Mouse (Mus musculus) left cerebral cortex, adult 9 months (tissue): ENCODE measurements around the gene Rcc2.

Experiments used
- DNase-seq, 2 experiments: peaks; one replicate each; pipeline ENCODE4 v3.0.0; 2022; ENCODE audit warnings: low spot score in 2 of 2

Gene Rcc2

DNA sequence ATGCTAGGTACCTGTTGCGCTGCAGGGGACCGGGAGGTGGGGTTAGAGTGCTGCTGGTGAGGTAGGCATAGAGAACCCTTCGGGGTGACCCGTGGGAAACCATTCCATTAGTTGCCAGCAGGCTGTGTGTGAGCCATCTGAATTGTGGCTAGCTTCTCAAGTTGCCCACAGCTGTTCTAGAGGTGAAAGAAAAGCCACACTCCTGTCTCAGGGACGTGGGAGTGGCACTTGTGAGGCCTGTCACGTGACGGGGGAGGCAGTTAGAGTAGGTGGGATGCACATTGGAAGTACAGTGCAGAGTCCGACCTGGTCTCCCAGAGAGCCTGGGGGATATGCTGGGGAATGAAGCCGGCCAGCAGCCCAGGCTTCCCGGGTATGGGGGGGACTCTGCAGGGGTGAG lies 9.3 kb downstream of the Rcc2 start:
- DNase-seq = no peak

DNA sequence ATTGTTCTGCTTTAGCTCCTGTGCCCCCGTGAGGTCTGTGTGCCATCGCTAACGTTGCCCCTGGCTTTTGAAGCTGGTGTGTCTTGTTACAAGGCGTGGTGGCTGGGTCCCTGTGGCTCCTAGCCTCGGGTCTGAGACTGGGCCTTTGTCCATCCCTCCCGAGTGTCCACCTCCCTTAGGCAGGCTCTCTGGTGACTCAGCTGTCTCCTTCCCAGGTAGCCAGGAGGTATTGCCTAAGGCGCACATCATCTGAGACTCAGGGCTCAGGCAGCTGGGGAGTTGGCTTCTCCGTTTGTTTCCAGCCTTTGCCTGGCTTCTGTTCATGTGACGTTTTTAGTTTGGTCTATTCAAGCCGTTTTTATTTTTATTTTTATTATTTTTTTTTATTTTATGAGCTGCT lies 10.4 kb downstream of the Rcc2 start:
- no peak for DNase-seq

DNA sequence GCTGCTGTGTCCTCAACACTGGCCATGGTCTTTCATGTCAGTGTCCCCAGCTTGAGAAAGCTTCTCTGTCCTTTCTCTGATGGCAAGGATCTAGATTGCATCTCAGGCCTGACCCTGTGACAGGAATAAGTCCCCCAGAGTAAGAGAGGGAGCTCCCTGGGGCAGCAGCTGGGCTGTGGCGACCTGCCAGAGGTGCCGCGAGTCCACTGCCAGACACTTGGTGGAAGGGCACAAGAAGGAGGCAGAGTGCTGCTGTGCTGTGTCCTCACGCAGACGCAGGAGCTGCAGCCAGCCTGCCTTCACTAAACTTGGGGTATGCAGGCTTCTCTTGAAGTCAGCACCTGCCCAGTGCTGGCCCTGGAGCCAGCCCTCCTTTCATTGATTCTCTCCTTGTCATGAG lies 11.0 kb downstream of the Rcc2 start:
- DNase-seq = no peak

DNA sequence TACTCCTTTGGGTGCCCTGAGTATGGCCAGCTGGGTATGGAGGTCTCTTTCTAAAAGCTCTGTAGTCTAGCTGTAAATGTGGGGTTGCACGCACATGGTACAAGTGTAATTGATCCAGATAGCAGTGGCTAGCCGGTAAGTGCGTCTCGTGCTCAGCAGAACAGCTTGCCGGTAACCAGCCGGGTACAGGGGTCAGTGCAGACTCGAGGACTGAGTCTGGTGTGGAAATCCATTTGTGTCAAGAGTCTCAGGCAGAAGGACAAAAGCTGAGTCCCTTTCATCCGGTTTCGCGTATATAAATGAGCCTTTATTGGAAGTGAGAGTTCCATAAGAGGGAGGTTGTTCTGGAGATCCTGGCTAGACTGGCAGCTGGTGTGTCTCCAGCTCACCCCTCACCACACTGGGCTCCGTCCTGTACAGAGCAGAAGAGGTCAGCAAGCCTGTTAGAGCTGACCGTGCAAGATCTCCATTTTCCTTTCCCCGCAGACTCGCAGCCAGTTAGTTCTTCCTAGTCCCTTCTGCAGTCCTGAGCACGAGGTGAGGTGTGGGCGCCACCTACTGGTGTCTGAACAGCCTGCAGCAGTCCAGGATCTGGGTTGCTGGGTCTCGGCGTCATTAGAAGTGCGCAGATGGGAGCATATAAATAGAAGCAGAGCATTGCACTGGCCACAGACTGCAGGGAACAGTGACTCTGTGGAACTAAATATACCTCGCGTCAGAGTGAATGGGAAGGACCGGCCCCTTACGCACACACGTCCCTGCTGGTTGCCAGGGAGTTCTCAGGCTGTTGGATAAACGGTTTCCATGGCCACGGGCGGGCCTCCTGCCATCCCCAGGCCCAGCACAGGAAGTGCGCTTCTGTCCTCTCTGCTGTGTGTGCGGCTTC lies 13.4 kb downstream of the Rcc2 start:
- DNase-seq = peak; percentile 95 to 99

DNA sequence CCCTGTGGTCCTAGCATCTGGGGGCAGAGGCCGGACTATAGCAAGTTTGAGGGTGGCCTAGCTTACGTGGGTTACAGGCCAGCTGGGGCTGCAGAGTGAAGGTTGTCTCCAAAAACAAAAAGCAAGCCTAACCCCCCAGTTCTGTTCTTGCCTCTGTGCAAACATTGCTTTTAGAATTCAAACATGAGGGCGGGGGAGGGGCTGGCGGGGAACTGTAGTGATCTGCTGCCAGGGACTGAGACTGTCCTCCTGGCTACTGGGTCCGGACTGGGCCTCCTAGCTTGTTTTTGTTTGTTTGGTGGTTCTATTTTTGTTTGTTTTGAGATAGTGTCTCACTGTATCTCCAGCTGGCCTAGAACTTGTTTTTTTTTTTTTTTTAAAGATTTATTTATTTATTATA lies 14.2 kb downstream of the Rcc2 start:
- no peak for DNase-seq

DNA sequence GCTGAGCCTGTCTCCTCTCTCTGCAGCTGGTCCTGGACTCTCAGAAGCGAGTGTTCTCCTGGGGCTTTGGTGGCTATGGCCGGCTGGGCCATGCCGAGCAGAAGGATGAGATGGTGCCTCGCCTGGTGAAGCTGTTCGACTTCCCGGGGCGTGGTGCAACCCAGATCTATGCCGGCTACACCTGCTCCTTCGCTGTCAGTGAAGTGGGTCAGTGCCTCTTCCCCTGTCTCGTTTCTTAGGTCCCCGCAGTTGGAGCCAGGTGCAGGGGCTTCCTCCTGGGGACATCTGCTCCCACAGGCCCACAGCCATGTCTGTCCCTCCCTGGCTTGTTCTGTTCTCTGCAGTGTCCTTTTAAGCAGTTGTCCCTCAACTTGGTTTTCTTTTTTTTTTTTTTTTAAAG lies 16.7 kb downstream of the Rcc2 start:
- DNase-seq = no peak

DNA sequence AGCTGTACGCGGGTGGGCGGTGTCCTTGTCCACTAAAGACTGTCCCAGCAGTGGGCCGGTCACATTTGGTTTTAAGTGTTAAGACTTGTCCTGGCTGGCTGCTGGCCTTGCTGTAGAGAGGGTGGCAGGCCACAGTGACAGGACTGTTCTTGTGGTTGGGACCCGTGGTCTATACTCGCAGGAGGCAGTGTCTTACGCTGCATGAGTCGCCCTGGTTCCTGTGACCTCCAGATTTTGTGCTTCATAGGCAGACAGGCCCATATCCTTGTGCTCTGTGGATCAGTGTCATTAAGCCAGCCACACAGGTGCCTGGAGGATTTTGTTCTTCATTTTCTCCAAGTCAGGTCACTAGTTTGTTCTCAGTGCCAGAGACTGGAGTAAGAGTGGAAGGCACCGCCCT lies 18.1 kb downstream of the Rcc2 start:
- no peak for DNase-seq

DNA sequence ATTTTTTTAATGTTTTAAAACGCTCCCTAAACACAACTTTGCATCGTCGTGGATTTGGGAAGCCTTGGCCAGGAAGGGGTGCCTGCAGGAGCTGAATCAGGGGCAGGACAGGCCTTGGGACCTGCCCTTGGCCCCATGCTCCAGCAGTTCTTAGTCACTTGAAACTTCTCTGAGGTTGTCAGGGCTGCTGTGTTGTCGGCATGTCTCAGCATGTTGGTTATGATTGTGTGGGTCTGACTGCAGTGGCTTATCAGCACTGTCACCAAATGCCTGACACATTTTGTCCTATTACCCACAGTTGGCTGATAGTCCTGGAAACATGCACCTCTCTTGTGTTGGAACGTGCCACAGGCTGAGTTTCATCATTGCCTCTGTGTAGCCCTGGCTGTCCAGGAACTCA lies 19.8 kb downstream of the Rcc2 start:
- no peak for DNase-seq

DNA sequence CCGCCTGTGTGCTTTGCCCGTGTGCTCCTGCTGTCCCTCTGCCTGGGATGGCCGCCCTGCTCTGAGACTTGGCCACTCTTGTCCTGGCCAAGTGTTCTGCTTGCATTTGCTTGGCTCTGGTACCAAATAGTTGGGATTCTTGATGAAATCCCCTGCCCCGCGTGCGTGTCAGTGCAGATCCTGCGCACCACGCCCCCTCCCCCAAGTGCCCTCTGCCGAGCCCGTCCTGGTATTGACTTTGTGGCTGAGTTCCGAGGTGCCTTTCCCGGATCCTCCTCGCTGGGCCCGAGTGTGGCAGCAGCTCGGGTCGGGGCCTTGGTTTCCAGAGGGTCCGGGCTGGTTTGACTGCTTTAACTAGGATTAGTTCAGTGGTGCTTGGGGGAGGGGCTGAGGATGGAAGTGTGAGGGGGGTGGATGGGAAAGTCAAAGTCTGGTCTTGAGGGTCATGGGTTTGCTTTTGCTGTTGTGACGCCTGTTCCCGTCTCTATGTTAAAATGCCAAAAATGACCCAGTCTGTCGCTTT lies 21.7 kb downstream of the Rcc2 start:
- DNase-seq = no peak

DNA sequence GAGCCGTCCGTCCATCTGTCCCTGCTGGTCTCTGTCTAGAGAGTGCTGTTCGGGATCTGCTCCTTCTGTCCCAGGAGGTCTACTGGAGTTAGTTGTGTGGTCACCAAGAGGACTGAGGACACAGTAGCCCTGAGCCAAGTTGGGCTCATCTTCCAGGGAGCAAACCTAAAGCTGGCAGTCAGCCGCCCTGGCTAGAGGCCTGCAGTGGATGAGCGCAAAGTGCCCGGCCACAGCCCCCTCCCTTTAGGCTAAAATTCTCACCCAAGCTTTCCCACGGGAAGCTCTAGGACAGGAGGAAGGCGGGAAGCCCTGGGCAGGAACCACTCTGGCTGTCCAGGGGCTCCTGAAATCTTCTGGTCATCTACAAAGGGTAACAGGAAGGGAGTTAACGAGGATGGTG lies 22.4 kb downstream of the Rcc2 start:
- DNase-seq = no peak

DNA sequence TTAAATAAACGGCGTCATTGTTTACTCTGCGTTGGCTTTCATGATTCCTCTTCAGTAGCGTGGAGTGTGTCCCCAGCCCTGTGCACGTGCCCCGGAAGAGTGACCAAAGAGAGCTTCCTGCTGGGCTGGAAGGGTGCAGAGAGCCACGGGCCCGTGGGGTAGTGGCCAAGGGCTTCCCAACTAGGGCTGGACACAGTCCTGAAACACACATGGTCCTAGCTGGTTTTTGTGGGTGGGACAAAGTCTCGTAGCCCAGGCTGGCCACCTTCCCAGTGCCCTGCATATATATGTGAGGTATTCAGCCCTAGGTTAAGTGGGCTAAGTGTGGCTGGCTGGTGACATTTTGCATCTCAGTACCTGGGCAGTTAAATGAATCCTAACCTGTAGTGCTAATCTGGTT lies 22.9 kb downstream of the Rcc2 start:
- no peak for DNase-seq

DNA sequence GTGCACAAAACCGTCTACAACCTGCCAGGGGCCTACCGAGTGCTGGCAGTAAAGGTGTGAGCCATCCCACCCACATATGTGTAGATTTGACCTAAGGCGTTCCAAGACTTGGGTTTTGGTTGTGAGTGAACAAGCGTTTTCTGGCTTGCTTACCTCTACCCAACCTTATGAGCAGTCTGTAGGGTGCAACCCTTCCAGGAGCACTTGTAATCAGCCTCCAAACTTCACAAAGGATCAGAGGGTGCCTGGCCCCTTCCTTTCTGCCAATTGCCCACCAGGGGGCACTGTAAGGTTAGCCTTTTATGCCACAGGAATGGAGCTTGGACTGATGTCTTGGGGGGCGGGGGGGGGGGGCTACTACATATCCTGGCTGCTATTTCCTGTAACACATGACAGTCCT lies 23.5 kb downstream of the Rcc2 start:
- no peak for DNase-seq

DNA sequence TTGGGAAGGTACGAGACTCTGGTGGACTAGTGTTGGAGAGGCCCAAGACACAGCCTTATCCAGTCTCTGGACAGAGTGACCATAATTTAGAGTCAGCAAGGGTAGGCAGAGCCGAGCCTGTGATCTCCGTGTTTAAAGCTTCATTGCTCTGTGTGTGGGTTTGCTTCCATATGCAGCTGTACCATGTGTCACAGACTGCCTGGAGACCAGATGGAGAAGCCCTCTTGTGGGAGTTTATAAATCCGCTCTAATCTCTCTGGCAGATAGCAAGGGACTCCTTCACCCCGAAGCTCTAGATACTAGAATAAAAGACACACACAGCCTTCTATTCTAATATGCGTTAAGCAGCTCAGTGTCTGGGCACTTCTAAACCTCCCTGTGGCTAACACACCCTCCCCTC lies 24.4 kb downstream of the Rcc2 start:
- peak in 1 of 2 experiments; percentile 50 for DNase-seq

DNA sequence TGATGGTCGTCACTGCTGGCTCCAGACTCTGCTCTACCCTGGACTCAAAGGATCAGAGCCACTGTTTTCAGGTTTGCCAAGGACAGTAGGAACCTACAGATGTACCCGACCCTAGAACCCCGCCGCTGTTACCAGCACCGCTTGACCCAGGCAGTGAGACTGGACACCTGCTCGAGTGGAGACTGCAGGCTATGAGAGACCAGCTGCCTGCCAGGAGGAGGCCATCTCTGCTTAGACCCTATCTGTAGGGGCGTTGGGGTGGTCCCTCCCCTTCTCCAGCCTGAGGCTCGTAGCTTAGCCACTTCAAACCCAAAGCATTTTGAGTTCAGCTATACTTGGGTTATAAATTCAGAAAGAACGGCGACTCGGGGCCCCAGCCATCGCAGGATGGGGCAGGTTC lies 26.6 kb downstream of the Rcc2 start:
- no peak for DNase-seq

DNA sequence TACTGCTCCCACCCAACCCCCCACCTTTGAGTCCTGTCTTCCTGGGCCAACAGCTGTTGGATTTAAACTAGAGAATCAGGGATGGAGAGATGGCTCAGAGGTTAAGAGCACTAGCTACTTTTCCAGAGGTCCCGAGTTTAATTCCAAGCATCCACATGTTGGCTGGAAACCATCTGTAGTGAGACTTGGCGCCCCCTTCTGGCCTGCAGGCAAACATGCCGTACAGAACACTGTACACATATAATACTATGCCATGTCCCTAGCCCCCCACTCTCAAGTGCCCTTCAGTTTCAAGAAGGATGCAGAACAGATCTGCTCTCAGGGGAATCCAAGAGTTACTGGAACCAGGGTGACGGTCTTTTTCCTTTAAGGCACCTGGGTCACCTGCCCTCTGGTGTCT lies 31.3 kb downstream of the Rcc2 start:
- DNase-seq = no peak

DNA sequence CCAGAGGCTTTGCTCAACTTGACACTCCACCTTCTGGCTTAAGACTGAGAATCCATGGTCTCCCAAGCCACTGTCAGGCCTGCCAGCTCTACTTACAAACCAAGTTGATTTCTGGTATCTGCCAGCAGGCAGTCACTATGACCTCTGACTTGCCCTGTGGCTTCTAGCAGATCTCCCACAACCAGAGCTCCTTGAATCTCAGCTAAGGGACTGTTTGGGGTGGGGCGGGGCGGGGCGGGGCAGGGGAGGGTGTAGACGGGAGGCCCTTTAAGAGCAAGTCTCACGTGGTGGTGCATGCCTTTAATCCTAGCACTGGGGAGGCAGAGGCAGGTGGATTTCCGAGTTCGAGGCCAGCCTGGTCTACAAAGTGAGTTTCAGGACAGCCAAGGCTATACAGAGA lies 32.5 kb downstream of the Rcc2 start:
- DNase-seq = no peak

DNA sequence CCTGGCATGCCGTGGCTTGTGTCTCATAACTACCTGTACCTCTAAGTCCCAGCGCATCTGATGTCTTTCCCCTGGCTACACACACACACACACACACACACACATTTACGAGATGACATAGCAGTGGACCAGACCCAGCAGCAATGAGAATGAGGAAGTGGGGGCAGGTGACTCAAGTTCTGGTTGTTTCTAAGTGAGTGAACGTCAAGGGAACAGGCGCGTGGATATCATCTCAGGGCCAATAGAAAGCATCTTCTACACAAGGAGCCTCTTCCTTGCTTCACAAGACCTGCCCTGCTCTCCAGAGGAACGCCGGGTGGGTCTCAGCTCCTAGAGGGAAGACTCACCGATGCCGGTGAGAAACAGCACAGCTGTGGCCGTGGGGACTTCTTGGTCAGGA lies 40.3 kb downstream of the Rcc2 start:
- no peak for DNase-seq

DNA sequence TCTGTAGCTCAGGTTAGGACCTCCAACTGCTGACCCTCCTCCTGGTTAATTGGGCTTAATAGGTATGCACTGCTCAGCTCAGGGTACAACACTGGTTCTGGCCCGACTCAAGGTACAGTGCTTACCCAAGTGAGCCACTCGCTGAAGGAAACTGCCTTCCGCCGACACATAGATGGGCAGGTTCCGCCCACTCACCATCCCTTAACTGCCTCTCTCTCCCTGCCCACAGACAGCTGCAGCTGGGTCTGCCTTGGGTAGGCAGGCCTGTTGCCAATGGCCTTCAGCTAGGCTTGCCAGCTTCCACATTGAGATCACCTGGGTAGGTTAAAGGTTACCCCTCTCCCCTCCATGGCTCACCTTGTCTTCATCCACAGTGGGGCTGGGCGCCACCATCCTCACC lies 41.1 kb downstream of the Rcc2 start:
- peak in 1 of 2 experiments; percentile 28 for DNase-seq

DNA sequence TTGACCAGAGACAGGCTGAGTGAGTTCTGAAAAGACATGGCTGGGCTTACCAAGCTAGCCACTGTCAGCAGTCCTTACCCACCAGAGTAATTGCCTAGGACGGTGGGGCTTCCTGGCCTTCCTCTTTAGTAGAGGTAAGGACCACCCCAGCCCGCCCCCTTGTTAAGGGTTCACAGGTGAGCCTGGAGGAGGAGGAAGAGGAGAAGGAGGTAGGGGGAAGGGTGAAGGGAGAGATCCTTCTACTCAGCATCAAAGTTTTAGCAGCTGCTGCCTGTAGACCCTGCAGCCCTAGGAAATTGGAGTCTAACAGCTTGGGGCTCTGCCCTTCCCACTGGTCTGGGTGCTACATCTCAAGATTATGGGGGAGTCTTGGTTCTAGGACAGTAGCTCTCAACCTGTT lies 42.2 kb downstream of the Rcc2 start, which contains the start of gene Padi6:
TSS of gene Padi6 (minus strand) at position 101 of the 400 bp plus-strand sequence.
- DNase-seq = no peak

DNA sequence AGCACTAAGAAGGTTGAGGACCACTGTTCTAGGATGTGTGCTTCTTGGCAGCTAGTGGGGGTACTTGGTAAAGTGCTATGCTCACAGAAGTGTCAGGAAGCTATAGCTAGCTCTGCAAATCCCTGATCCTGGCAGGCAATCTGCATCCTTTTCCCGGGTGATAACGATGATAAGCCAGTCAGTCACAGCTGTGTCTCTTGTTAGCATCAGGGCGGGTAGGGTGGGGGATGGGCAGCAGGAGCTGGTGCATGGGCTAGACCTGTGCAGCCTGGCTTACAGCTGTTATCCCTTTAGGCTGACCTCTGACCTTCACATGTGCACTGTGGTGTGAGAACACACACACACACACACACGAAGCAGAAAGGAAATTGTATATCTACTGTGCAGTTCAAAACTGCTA lies 42.7 kb downstream of the Rcc2 start:
- no peak for DNase-seq

DNA sequence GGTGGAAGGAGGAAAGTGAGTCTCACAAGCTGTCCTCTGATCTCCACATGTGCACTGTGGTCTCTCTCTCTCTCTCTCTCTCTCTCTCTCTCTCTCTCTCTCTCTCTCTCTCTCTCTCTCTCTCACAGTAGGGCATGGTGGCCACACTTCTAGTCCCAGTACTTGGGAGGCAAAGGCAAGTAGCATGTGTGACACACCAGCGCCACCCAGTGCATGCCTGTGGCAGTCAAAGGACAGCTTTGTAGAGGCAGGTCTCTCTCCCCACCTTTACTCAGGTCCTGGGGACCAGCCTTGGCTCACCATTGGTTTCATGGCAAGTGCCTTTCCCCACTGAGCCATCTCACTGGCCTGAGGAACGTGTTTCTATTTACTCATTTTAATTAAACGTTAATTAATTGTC lies 44.3 kb downstream of the Rcc2 start:
- DNase-seq = peak in 1 of 2 experiments; percentile 64

DNA sequence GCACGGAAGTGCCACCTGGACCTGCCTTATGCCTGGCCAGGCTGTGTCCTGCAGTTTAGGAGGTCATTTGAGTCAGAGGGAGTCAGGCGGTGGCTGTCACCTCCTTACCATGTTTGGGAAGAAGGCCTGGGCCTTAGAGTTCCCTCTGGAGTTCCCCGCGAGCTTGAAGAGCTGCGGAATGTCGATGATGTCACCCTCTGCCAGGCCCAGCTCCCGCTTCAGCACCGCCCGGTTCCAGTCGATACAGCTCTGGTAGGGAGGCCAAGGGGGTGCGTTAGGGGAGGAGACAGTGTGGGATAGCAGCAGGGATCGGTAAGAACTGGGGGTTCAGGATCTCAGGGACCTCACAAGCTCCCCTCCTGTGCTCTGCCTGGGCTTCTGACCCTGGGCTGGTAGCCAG lies 47.6 kb downstream of the Rcc2 start:
- DNase-seq = no peak

DNA sequence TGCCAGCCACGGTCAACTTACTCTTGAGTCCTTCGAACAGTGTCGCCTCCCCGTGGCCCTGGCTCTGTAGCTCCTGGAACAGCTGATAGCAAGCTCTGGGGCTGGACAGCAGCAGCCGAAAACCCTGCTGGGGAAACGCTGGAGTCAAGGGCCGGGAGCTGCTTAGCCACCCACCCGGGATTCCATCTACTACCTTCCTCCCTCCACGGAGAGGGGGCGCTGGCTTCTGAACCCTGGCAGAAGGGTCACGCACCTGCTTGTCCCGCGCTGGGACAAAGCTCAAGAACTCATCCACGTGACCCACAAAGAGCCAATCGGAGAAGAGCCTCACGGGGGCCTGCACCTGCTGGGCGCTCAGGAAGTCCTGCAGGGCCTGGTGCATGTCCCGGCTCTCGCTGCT lies 50.0 kb downstream of the Rcc2 start:
- no peak for DNase-seq

DNA sequence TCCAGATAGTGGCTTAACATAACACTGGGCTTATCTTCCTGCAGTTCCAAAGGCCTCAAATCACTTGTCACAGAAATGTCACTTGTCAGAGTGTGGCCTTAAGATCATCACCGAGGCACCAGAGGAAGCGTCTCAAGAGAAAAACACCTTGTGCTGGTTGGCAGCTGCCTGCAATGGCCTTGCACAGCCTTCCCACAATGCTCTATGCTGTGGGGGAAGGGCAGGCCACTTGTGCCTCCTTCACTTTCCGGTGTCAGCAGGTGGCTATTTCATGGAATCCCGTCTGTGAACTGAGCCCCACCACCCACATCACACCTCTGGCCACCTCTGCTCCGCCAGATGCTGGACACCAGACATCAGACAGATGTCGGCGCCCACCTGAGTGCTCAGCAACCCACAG lies 53.0 kb downstream of the Rcc2 start:
- no peak for DNase-seq
